Mouse (Mus musculus) neural tube, embryonic 14.5 days (tissue): Measurements from ENCODE around the gene Fndc3b. TPM values are rescaled to one million over a fixed set of nuclear protein-coding genes. Genes with fewer than 3 reads are reported as not detected.

Source experiments
- ATAC-seq: fragments of 200-750 bp; cut with Nextera tagmentation; 2 replicates; pipeline ENCODE4 v1.8.0; 2017; ENCODE audit warnings: low read depth, mild to moderate bottlenecking, moderate TSS enrichment, moderate library complexity
- H3K27ac ChIP-seq: fragments of 300-500 bp; sonication (generic); 2 replicates; pipeline ENCODE4 v1.5.1; 2014; ENCODE audit warnings: low read depth, mild to moderate bottlenecking, control low read depth, low read length, moderate library complexity, mixed read lengths
- H3K27me3 ChIP-seq: fragments of 300-500 bp; sonication (generic); 2 replicates; pipeline ENCODE4 v1.6.1; 2014; ENCODE audit warnings: low read length; ENCODE audit not compliant: control insufficient read depth, insufficient read depth
- H3K36me3 ChIP-seq: fragments of 300-500 bp; sonication (generic); 2 replicates; pipeline ENCODE4 v1.6.1; 2014; ENCODE audit warnings: low read length, mixed read lengths; ENCODE audit not compliant: control insufficient read depth, insufficient read depth
- H3K4me1 ChIP-seq: fragments of 300-500 bp; sonication (generic); 2 replicates; pipeline ENCODE4 v1.6.1; 2014; ENCODE audit warnings: low read length; ENCODE audit not compliant: control insufficient read depth, insufficient read depth
- H3K4me2 ChIP-seq: fragments of 300-500 bp; sonication (generic); 2 replicates; pipeline ENCODE4 v1.6.1; 2014; ENCODE audit warnings: mild to moderate bottlenecking, low read depth, low read length, control low read depth
- H3K4me3 ChIP-seq: fragments of 300-500 bp; sonication (generic); 2 replicates; pipeline ENCODE4 v1.5.1; 2014; ENCODE audit warnings: low read depth, low read length, control low read depth, mixed read lengths
- H3K9ac ChIP-seq: fragments of 300-500 bp; sonication (generic); replicated peaks from 2 replicates; pipeline ENCODE4 v1.6.1; 2014; ENCODE audit warnings: low read depth, mild to moderate bottlenecking, control low read depth, low read length, mixed read lengths
- H3K9me3 ChIP-seq: fragments of 300-500 bp; sonication (generic); 2 replicates; pipeline ENCODE4 v1.6.1; 2016; ENCODE audit warnings: low read length; ENCODE audit not compliant: control insufficient read depth
- WGBS: fragments of 180-500 bp; shearing (Covaris S2); extraction: QIAGEN DNeasy Blood & Tissue Kit; methylation state at CpG from one replicate; pipeline ENCODE4 v1.1.7; 2014; 5-methylcytosine and 5-hydroxymethylcytosine counted together
- polyA plus RNA-seq: library from polyadenylated mRNA; unstranded; fragments of >200 nt; fragmentation: Nextera tagmentation; extraction: Ambion mirVana; gene quantifications from 2 replicates; pipeline ENCODE4 v1.2.1, GENCODE M21; 2014

The Fndc3b gene
- polyA plus RNA-seq, 1 experiment from 2014 or later: 8.8 TPM

- Histone ChIP-seq H3K27ac (no peak overlapping the region), H3K4me3 (no peak overlapping the region), H3K9ac (no peak overlapping the region), H3K9me3 (no peaks in the 10 kb centered on the region), H3K27me3 (no peaks in the 10 kb centered on the region), H3K36me3 (no peaks in the 10 kb centered on the region), H3K4me2 (no peak overlapping the region), H3K4me1 (no peaks in the 10 kb centered on the region)
- no peak for ATAC-seq
- WGBS: 88% methylated on average over 15 of the region's 15 CpGs
These were observed 248.2 kb downstream of the Fndc3b start for GRCm38 (mm10) chr3:27462934-27463333.

- H3K27me3 ChIP-seq: no peaks in the 10 kb centered on the region
- H3K27ac ChIP-seq: no peak overlapping the region
- no peaks in the 10 kb centered on the region for H3K9me3 ChIP-seq
- no peaks in the 10 kb centered on the region for H3K36me3 ChIP-seq
- no peak overlapping the region for H3K9ac ChIP-seq
- WGBS: 95% methylated on average over 9 of the region's 9 CpGs
- no peak for ATAC-seq
- no peaks in the 10 kb centered on the region for H3K4me1 ChIP-seq
- no peak overlapping the region for H3K4me3 ChIP-seq
- H3K4me2 ChIP-seq: no peak overlapping the region
These were observed 248.7 kb downstream of the Fndc3b start for GRCm38 (mm10) chr3:27462316-27462902.

GRCm38 (mm10) chr3:27461861-27462260, 249.2 kb downstream of the Fndc3b start:
- Histone ChIP-seq H3K36me3 (no peaks in the 10 kb centered on the region), H3K4me3 (no peak overlapping the region), H3K27me3 (no peaks in the 10 kb centered on the region), H3K27ac (no peak overlapping the region), H3K4me2 (no peak overlapping the region), H3K4me1 (no peaks in the 10 kb centered on the region), H3K9me3 (no peaks in the 10 kb centered on the region), H3K9ac (no peak overlapping the region)
- WGBS: 86% methylated on average over 6 of the region's 7 CpGs
- no peak for ATAC-seq

GRCm38 (mm10) chr3:27461037-27461436, 250.1 kb downstream of the Fndc3b start:
- Histone ChIP-seq H3K4me1 (no peaks in the 10 kb centered on the region), H3K27ac (no peak overlapping the region), H3K9ac (no peak overlapping the region), H3K36me3 (peaks cover under 1% of the 10 kb centered on the region; the same call in 1 of the 2 replicates), H3K4me3 (no peak overlapping the region), H3K4me2 (no peak overlapping the region), H3K27me3 (no peaks in the 10 kb centered on the region), H3K9me3 (no peaks in the 10 kb centered on the region)
- ATAC-seq: peak; percentile 50; the same call in 1 of the 2 replicates
- WGBS: 75% methylated on average over 1 of the region's 1 CpGs

GRCm38 (mm10) chr3:27458416-27458815, 252.7 kb downstream of the Fndc3b start:
- Histone ChIP-seq H3K27ac (no peak overlapping the region), H3K9me3 (no peaks in the 10 kb centered on the region), H3K4me2 (no peak overlapping the region), H3K9ac (no peak overlapping the region), H3K4me3 (no peak overlapping the region), H3K36me3 (peaks cover 6% of the 10 kb centered on the region), H3K27me3 (no peaks in the 10 kb centered on the region), H3K4me1 (no peaks in the 10 kb centered on the region)
- WGBS: 91% methylated on average over 9 of the region's 9 CpGs
- no peak for ATAC-seq

GRCm38 (mm10) chr3:27456514-27456913, 254.6 kb downstream of the Fndc3b start:
- WGBS: 90% methylated on average over 14 of the region's 14 CpGs

GRCm38 (mm10) chr3:27454402-27455195, 256.5 kb downstream of the Fndc3b start:
- H3K4me2 ChIP-seq: no peak overlapping the region
- WGBS: 71% methylated on average over 8 of the region's 8 CpGs
- ATAC-seq: no peak
- no peak overlapping the region for H3K27ac ChIP-seq
- H3K9ac ChIP-seq: no peak overlapping the region
- H3K9me3 ChIP-seq: no peaks in the 10 kb centered on the region
- H3K4me3 ChIP-seq: no peak overlapping the region
- H3K36me3 ChIP-seq: peaks cover 6% of the 10 kb centered on the region
- H3K4me1 ChIP-seq: no peaks in the 10 kb centered on the region
- no peaks in the 10 kb centered on the region for H3K27me3 ChIP-seq

More at GRCm38 (mm10) chr3:27456514-27456913, 254.6 kb downstream of the Fndc3b start:
- Histone ChIP-seq H3K36me3 (peaks cover 6% of the 10 kb centered on the region), H3K9me3 (no peaks in the 10 kb centered on the region), H3K9ac (no peak overlapping the region), H3K4me2 (no peak overlapping the region), H3K27ac (no peak overlapping the region), H3K27me3 (no peaks in the 10 kb centered on the region), H3K4me1 (no peaks in the 10 kb centered on the region), H3K4me3 (no peak overlapping the region)
- ATAC-seq: no peak

GRCm38 (mm10) chr3:27453453-27454098, 257.5 kb downstream of the Fndc3b start:
- Histone ChIP-seq H3K27ac (no peak overlapping the region), H3K9me3 (no peaks in the 10 kb centered on the region), H3K4me1 (no peaks in the 10 kb centered on the region), H3K4me2 (no peak overlapping the region), H3K9ac (no peak overlapping the region), H3K27me3 (no peaks in the 10 kb centered on the region), H3K4me3 (no peak overlapping the region), H3K36me3 (peaks cover 6% of the 10 kb centered on the region)
- no peak for ATAC-seq
- 86% methylated on average over 13 of the region's 13 CpGs for WGBS

- WGBS: 92% methylated on average over 4 of the region's 4 CpGs
- no peaks in the 10 kb centered on the region for H3K4me1 ChIP-seq
- no peaks in the 10 kb centered on the region; the same call in 1 of the 2 replicates for H3K36me3 ChIP-seq
- H3K9ac ChIP-seq: no peak overlapping the region
- no peaks in the 10 kb centered on the region for H3K9me3 ChIP-seq
- H3K27me3 ChIP-seq: no peaks in the 10 kb centered on the region
- no peak for ATAC-seq
- H3K4me3 ChIP-seq: no peak overlapping the region
- no peak overlapping the region for H3K4me2 ChIP-seq
- no peak overlapping the region for H3K27ac ChIP-seq
These were observed 261.7 kb downstream of the Fndc3b start for GRCm38 (mm10) chr3:27449447-27449846.
